Mouse (Mus musculus): Measurements from ENCODE around the gene Ranbp10. TPM values are rescaled to one million over a fixed set of nuclear protein-coding genes. Genes with fewer than 3 reads are reported as not detected.

Ranbp10 gene
- polyA plus RNA-seq, 1 experiment: 35.7 TPM

DNA sequence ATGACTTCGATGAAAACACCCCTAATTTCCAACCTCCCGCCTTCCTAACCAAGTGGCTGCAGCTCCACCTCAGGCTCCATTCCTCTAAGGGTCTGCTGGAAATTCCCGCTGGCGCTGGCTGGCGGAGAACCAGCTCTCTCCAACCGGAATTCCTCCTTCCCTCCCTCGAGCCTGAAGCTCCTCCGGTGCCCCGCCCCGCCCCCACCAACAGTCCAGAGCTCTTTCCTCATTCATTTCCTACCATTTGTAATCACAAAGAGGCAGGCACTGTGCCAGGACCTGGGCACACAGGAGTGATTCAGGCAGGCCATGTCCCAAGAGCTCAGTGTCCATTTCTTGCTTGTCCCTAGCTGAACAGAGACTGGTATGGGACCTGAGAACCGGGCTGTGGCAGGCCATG lies 76.5 kb downstream of the Ranbp10 start:
- DNase-seq (ENCODE audit: low read depth): peak; percentile 91
- TF ChIP-seq CTCF (IDR thresholded peaks at IDR 0.05; ENCODE audit: borderline replicate concordance, extremely low read depth, insufficient read depth, insufficient read length) (no peak), POLR2A (IDR thresholded peaks at IDR 0.05; ENCODE audit: borderline replicate concordance, extremely low read depth, insufficient read depth, insufficient read length, poor library complexity, severe bottlenecking) (no peak)

DNA sequence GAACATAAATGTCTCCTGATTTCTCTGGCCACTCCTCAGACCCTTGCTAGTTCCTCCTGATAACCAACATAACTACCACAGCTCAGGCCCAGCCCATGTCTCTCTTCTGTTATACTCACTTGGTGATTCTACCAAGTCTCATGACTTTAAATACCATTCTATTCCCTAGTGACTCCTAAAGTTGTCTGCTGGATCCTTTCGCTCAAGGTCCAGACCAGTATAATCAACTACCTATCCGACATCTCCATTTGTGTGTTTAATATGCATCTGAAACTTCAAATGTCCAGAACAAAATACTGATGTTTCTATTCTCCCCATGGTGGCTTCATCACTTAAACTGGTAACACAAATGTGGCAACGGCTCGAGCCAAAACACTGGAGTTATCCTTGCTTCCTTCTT lies 83.8 kb downstream of the Ranbp10 start:
- DNase-seq (ENCODE audit: low read depth): no peak
- no peak for TF ChIP-seq CTCF (IDR thresholded peaks at IDR 0.05; ENCODE audit: borderline replicate concordance, extremely low read depth, insufficient read depth, insufficient read length)
- TF ChIP-seq POLR2A (IDR thresholded peaks at IDR 0.05; ENCODE audit: borderline replicate concordance, extremely low read depth, insufficient read depth, insufficient read length, poor library complexity, severe bottlenecking): no peak

DNA sequence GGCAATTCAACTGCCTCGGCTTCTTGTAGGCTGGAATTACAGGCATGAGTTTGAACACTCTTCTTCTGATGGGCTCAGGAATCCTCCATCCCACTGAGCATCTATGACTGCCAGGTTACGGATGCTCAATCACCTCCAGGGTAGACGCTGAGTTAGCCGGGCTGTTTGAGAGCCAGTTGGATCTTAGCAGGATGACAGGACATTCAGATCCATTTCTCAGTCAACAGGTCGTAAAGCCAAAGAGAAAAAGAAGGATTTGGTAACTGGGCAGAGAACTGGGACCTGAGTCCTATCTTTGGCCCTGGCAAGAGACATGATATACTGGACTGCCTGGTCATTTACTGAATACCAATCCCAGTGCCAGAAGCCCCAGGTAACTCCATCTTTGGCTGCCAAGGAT lies 87.9 kb downstream of the Ranbp10 start:
- no peak for TF ChIP-seq POLR2A (IDR thresholded peaks at IDR 0.05; ENCODE audit: borderline replicate concordance, extremely low read depth, insufficient read depth, insufficient read length, poor library complexity, severe bottlenecking)
- no peak for TF ChIP-seq CTCF (IDR thresholded peaks at IDR 0.05; ENCODE audit: borderline replicate concordance, extremely low read depth, insufficient read depth, insufficient read length)
- no peak for DNase-seq (ENCODE audit: low read depth)

DNA sequence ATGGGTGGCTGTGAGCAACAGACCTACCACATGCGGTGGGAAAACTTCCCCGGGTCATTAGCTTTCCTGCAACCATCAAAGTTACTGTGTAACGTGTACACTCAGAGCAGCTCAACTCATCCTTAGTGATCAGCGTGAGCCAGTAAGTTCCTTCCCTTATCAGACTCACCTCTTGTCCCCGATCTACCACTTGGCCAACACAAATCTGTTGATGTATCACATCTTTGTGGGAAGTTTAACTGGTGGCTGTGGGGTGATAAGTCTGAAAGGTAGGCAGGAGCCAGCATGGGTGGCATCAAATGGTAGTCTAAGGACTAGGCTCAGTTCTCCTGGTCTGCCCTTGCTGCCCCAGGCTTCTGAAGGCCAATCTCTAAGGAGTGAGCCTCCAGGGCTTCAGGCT lies 95.0 kb downstream of the Ranbp10 start:
- no peak for TF ChIP-seq CTCF (IDR thresholded peaks at IDR 0.05; ENCODE audit: borderline replicate concordance, extremely low read depth, insufficient read depth, insufficient read length)
- no peak for TF ChIP-seq POLR2A (IDR thresholded peaks at IDR 0.05; ENCODE audit: borderline replicate concordance, extremely low read depth, insufficient read depth, insufficient read length, poor library complexity, severe bottlenecking)

DNA sequence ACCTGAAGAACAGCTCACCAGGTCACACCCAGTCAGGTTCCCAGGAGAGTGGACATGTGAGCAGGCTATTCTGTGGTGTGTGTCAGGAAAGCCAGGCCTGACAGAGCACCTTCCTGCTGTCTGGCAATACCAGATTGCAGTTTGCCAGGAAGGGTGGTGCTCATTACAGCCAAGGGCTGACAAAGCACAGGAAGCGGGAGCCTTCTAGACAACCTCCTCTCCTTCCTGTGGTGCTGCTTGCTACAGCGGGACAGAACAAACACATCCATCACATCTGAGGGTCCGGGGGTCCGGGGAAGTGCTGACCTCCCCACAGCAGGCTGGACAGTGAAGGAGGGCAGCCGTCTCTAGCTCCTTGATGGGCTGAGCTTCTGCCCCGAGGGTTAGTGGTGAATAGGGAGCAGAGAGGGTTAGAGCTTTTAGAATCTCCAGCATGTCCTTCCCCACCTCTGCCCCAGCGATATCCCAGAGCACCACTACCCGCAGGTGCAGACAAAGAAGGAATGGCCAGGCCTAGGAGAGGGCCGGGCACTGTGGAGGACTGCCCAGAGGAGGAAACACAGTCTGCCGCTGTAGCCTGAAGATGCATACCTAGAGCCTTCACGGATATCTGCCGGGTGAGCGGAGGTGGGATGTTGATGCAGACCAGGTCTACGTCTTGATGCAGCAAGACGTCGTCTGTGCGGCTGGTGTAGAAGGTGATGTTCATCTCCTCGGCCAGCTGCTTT lies 99.6 kb downstream of the Ranbp10 start:
- no peak for DNase-seq (ENCODE audit: low read depth)
- TF ChIP-seq POLR2A (IDR thresholded peaks at IDR 0.05; ENCODE audit: borderline replicate concordance, extremely low read depth, insufficient read depth, insufficient read length, poor library complexity, severe bottlenecking): no peak
- no peak for TF ChIP-seq CTCF (IDR thresholded peaks at IDR 0.05; ENCODE audit: borderline replicate concordance, extremely low read depth, insufficient read depth, insufficient read length)

More for the DNA sequence above, 95.0 kb downstream of the Ranbp10 start:
- no peak for DNase-seq (ENCODE audit: low read depth)

DNA sequence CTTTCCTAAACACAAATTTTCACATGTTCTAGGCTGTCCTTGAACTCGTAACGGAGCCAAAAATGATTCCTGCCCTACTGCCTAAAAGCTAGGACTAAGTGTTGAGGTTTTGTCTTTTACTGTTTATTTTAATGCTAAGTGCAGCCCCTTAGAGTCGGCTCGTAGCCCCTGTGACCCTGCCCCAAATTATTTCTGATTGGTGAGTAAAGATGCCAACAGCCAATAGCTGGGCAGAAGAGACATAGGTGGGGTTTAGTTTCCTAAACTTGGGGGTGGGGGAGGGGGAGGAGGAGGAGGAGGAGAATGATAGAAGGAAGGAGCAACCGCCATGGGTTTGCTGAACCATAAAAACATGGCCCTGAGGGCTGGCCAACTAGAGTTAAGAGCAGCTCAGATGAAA lies 101.4 kb downstream of the Ranbp10 start:
- DNase-seq (ENCODE audit: low read depth): no peak
- TF ChIP-seq CTCF (IDR thresholded peaks at IDR 0.05; ENCODE audit: borderline replicate concordance, extremely low read depth, insufficient read depth, insufficient read length) (no peak), POLR2A (IDR thresholded peaks at IDR 0.05; ENCODE audit: borderline replicate concordance, extremely low read depth, insufficient read depth, insufficient read length, poor library complexity, severe bottlenecking) (no peak)

DNA sequence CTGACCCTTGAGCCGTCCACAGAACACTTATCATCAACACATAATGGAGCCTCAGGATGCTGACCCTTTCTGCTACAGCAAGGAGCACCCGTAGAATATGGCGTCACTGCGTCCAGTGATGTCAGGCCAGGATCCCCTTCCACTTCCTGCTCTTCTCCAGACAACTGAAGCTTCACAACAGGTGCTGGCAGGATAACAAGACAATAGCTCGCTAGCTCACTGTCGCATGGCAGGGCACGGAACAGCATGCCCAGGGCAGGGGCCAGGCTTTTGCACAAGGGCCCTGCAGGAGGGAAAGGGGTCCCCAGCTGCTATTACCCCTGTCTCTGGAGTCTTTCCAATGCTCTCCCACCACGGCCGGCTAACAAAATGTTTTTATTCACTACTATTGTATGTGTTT lies 104.3 kb downstream of the Ranbp10 start:
- TF ChIP-seq CTCF (IDR thresholded peaks at IDR 0.05; ENCODE audit: borderline replicate concordance, extremely low read depth, insufficient read depth, insufficient read length) (no peak), POLR2A (IDR thresholded peaks at IDR 0.05; ENCODE audit: borderline replicate concordance, extremely low read depth, insufficient read depth, insufficient read length, poor library complexity, severe bottlenecking) (no peak)
- DNase-seq (ENCODE audit: low read depth): no peak

DNA sequence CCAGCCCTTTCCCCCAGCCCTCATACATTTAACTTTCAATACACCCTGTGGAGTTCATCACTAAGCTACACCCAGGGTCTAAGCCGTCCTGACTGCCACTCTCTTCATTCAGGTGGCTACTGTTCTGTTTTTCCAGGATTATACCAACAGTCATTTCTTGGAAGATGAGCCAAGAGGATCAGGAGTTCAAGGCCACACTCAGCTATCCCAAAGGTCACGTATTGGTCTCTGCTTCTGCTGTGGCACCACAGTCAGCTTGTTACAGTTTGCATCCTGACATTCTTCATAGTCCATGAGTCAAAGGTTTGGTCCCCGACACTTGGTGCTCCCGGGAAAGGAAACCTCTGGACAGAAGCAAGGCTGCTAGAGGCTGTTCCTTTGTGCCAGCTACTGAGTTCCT lies 107.5 kb downstream of the Ranbp10 start:
- DNase-seq (ENCODE audit: low read depth): no peak
- TF ChIP-seq POLR2A (IDR thresholded peaks at IDR 0.05; ENCODE audit: borderline replicate concordance, extremely low read depth, insufficient read depth, insufficient read length, poor library complexity, severe bottlenecking) (no peak), CTCF (IDR thresholded peaks at IDR 0.05; ENCODE audit: borderline replicate concordance, extremely low read depth, insufficient read depth, insufficient read length) (no peak)

Other genes with a start within 250 kb of the Ranbp10 start
- gene Ripor1, start 222.1 kb downstream of the Ranbp10 start, polyA plus RNA-seq (2012; rRNA removed): 23.7 and 40.3 TPM in 2 replicates
- gene Ctcf, start 190.8 kb downstream of the Ranbp10 start, polyA plus RNA-seq (2012; rRNA removed): 36.6 and 54.8 TPM in 2 replicates
- gene Agrp, start 190.0 kb downstream of the Ranbp10 start, polyA plus RNA-seq (2012; rRNA removed): 0.26 and 0.55 TPM in 2 replicates
- gene Carmil2, start 141.1 kb downstream of the Ranbp10 start, polyA plus RNA-seq (2012; rRNA removed): 13.7 and 20.5 TPM in 2 replicates
- gene Acd, start 126.2 kb downstream of the Ranbp10 start, polyA plus RNA-seq (2012; rRNA removed): 62.5 and 79.9 TPM in 2 replicates
- gene Pard6a, start 126.2 kb downstream of the Ranbp10 start, polyA plus RNA-seq (2012; rRNA removed): 40.7 and 59.2 TPM in 2 replicates
- not detected in 2 replicates for gene 4933405L10Rik, start 119.7 kb downstream of the Ranbp10 start, polyA plus RNA-seq (2012; rRNA removed)
- 19.9 and 32.7 TPM in 2 replicates for gene Enkd1, start 119.1 kb downstream of the Ranbp10 start, polyA plus RNA-seq (2012; rRNA removed)
- gene Gfod2, start 68.7 kb downstream of the Ranbp10 start, polyA plus RNA-seq (2012; rRNA removed): 56.1 and 62.6 TPM in 2 replicates
- gene Tsnaxip1, start 381 bp upstream of the Ranbp10 start, polyA plus RNA-seq (2012; rRNA removed): 0.37 and 0.54 TPM in 2 replicates
- 83.0 and 109 TPM in 2 replicates for gene Cenpt, start 25.9 kb upstream of the Ranbp10 start, polyA plus RNA-seq (2012; rRNA removed)
- gene Thap11, start 27.8 kb upstream of the Ranbp10 start, polyA plus RNA-seq (2012; rRNA removed): 61.3 and 78.5 TPM in 2 replicates
- 190 and 196 TPM in 2 replicates for gene Nutf2, start 33.2 kb upstream of the Ranbp10 start, polyA plus RNA-seq (2012; rRNA removed)
- gene Edc4, start 53.5 kb upstream of the Ranbp10 start, polyA plus RNA-seq (2012; rRNA removed): 80.3 and 85.4 TPM in 2 replicates
- 0.90 and 1.6 TPM in 2 replicates for gene Nrn1l, start 66.2 kb upstream of the Ranbp10 start, polyA plus RNA-seq (2012; rRNA removed)
- 23.6 and 26.8 TPM in 2 replicates for gene Pskh1, start 73.1 kb upstream of the Ranbp10 start, polyA plus RNA-seq (2012; rRNA removed)
- gene Ctrl, start 106.5 kb upstream of the Ranbp10 start, polyA plus RNA-seq (2012; rRNA removed): 7.8 and 10.2 TPM in 2 replicates
- gene Psmb10, start 111.1 kb upstream of the Ranbp10 start, polyA plus RNA-seq (2012; rRNA removed): 51.6 and 64.8 TPM in 2 replicates
- 2.0 and 2.3 TPM in 2 replicates for gene Lcat, start 116.0 kb upstream of the Ranbp10 start, polyA plus RNA-seq (2012; rRNA removed)
- 15.2 and 17.0 TPM in 2 replicates for gene Slc12a4, start 138.7 kb upstream of the Ranbp10 start, polyA plus RNA-seq (2012; rRNA removed)
- gene Dpep3, start 152.1 kb upstream of the Ranbp10 start, polyA plus RNA-seq (2012; rRNA removed): not detected in 2 replicates
- gene Dus2, start 164.0 kb upstream of the Ranbp10 start, polyA plus RNA-seq (2012; rRNA removed): 22.9 and 24.4 TPM in 2 replicates
- not detected in 2 replicates for gene Dpep2nb, start 178.6 kb upstream of the Ranbp10 start, polyA plus RNA-seq (2012; rRNA removed)
- gene Ddx28, start 184.5 kb upstream of the Ranbp10 start, polyA plus RNA-seq (2012; rRNA removed): 16.5 and 17.8 TPM in 2 replicates
- 11.1 and 13.1 TPM in 2 replicates for gene Nfatc3, start 231.5 kb upstream of the Ranbp10 start, polyA plus RNA-seq (2012; rRNA removed)